Mouse (Mus musculus) CD8-positive naive resting alpha-beta T cell, adult 2 months (primary cell): Measurements from ENCODE around the gene Cd79a.
"Not testable (repeated sequence)": the region's sequence is repeated elsewhere in the genome, so short reads cannot be mapped to it uniquely, and the experiment has no call there.

Experiments used
- DNase-seq, 2 experiments: peaks; one replicate each; pipeline ENCODE4 v3.0.0; 2022; ENCODE audit warnings: low read depth in 2 of 2, low spot score in 2 of 2

Cd79a gene

DNA sequence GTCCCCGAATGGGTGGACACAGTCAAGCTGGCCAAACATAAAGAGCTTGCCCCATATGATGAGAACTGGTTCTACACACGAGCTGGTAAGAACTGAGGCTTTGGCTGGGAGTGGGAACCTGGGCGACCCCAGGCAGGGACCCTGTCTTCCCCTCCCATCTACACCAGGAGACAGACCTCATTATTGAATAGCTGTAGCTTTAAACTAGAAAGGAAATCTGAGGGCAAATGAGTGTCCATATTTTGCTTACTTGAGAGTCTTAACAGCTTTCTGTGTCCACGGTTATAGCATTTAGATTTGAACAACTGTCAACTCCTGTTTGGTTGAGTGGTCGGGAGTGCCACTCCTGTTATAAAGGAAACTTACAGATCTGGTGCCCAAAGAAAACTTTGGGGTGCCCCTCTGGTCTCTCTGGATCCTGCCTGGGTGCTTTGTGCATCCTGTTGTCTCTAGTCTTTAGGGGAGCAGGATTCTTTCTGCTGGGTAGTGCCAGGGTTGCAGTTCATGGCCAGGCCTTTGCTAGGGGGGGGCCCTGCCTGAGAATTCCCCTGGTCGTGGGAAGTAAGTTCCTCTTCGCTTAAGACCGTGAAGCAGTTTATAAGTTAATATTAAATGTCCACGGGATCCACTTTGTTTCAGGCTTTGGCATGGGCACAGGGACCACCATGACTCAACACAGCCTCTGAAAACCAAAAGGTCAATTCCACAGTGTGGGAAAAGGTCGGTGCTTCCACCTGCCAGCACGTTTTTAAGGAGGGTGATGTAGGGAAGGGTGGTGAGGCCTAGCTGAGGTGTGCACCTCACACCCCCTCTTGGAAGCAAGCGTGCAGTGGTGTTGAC is 11.5 kb upstream of the Cd79a start:
- DNase-seq = no peak

- DNase-seq = no peak
These were observed 10.9 kb upstream of the Cd79a start for GRCm38 (mm10) chr7:24886308-24886633.

GRCm38 (mm10) chr7:24887096-24887495 is 10.1 kb upstream of the Cd79a start:
- no peak for DNase-seq

DNA sequence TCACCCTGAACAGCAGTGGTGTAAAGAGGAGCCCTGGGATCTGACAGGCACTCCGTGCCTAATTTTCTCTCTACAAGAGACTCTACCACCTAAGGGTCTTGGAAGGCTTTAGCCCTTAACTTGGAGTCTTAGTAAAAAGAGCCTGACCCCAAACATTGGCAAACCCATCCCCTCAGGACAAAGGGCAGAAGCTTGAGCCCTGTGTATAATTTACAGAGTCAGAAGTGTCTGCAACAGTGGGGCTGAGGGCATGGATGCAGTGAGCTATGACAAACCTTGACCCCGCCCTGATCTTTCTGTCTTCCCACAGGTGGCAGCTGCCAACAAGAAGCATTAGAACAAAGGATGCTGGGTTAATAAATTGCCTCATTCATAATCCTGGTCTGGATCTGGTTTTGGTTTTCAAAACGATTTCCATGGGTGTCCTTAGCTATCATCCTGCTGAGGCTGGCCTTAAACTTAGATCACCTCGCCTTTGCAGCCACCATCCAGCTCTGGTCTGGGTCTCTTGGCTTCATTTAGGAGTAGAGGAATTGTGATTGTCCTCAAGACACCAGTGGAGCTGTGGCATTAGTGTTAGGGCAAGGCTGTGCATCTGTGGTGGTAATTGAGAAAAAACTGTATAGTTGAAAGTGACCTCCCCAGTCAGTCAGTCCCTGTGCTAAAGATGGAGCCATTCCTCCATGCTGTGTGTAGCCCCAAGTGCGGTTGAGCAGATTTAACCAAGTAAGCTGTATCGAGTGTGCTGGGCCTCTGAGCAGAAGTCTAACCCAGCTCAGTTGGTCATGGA is 7.6 kb upstream of the Cd79a start:
- DNase-seq = no peak

DNA sequence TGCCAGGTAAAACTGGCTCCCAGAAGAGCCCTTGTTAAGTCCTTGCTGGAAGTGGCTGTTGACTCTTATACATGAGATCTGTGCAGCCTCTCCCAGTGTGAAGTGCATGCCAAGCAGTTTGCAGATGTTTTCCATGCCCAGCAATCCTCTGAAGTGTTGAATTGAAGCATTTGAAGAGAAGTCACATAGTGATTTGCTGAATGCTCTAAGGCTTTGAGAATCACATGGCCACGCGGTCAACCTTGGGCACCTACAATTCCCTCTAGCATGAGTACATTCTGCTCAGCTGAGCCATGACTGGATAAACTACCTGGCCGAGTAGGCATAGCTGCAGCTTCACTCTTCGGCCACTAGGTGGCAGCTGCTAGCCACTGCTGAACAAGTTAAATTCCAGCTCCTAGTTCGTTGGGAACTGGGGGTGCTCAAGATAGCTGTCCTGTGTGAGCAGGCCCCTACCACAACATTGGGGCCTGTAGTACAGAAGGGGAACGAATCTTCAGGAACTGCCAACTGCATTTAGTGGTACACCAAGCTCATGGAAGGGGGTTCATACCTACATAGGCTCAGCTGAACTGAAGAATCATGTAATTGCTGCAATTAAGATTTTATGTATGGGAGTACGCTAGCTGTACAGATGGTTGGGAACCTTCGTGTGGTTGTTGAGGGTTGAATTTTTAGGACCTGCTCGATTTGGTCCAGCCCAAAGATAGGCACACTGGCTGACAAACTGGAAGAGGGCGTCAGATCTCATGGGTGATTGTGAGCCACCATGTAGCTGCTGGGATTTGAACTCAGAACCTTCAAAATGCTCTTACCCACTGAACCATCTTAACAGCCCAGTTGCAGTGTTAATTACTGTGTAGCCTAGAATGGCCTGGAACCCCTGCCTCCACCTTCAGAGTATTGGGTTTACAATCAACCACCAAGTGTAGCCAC is 6.6 kb upstream of the Cd79a start:
- peak; percentile 67 to 74 for DNase-seq

- DNase-seq = no peak
These were observed 5.7 kb upstream of the Cd79a start for GRCm38 (mm10) chr7:24891241-24892124.

DNA sequence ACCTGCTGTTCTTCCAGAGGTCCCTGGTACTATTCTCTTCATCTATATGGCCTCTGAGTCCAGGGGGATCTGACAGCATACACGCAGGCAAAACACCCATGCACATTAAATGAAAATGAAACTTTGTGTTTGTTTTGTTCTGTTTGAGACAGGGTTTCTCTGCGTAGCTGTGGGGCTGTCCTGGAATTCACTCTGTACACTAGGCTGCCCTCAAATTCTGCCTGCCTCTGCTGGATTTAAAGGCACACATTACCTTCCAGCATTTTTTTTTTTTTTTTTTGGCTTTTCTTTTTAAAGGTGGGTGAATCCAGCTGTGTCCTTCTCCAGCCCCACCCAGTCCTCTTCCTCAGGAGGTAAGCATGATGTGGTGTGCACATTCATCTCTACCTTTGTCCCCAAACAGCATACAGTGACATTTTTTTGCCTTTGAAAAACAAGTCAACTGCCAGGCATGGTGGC is 5.0 kb upstream of the Cd79a start:
- no peak for DNase-seq

DNA sequence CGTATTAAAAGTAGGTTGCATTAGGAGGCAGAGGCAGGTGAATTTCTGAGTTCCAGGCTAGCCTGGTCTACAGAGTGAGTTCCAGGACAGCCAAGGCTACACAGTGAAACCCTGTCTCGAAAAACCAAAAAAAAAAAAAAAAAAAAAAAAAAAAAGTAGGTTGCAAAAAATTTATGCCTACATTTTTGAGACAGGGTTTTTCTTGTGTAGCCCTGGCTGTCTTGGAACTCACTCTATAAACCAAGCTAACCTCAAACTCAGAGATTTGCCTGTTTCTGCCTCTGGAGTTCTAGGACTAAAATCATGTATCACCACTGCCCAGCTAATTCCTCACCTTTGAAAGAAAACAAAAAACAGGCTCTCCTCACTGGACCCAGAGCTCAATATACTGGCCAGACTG is 1.4 kb upstream of the Cd79a start:
- DNase-seq = not testable (repeated sequence)

GRCm38 (mm10) chr7:24896269-24896668 is 912 bp upstream of the Cd79a start:
- DNase-seq = no peak

DNA sequence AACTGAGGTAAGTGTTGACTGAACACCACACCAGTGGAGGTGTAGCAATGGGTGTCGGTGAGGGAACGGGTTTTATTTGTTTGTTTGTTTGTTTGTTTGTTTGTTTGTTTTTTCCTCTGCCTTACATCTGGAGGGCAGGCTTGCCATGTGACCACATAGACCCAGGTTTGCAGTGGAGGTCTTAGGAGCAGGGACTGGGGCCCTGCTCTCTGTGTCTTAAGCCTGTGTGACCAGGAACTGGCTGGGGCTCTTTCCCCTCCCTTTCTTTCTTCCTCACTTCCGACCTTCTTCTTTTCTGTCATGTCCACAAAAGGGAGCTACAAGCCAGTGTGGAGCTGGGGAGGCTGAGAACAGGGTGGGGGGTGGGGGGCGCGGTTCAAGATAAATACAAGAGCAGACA is 778 bp downstream of the Cd79a start:
- DNase-seq = no peak

GRCm38 (mm10) chr7:24901114-24901513 is 3.9 kb downstream of the Cd79a start:
- no peak for DNase-seq

DNA sequence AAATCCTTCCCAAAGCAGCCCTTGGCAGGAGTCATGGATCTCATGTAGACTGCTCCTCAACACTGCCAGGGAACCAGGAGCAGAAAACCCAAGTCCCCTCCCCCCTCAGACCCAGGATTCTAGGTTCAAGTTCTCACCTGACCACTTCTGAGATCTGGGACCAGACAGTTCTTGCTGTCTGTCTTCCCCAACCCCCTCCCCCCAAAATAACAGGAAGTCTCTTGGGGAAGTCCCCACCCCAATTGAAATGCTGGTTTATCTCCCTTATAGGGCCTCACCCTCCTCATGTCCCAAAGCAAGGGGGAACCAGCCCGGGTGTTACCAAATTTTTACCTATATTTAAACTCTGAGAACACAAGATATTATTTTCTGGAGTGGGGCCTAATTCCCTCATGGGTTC is 4.7 kb downstream of the Cd79a start:
- DNase-seq = peak in 1 of 2 experiments; percentile 35

- DNase-seq = no peak
These were observed 5.1 kb downstream of the Cd79a start for GRCm38 (mm10) chr7:24902264-24902629.

- peak; percentile 30 to 54 for DNase-seq
These were observed 5.7 kb downstream of the Cd79a start, which contains the start of gene Arhgef1 for GRCm38 (mm10) chr7:24902630-24903443. Gene Arhgef1 (plus strand): TSS chr7:24902912.

GRCm38 (mm10) chr7:24903444-24903825 is 6.3 kb downstream of the Cd79a start:
- DNase-seq = peak in 1 of 2 experiments; percentile 12

GRCm38 (mm10) chr7:24904070-24904483 is 6.9 kb downstream of the Cd79a start:
- DNase-seq = peak; percentile 91 to 94

DNA sequence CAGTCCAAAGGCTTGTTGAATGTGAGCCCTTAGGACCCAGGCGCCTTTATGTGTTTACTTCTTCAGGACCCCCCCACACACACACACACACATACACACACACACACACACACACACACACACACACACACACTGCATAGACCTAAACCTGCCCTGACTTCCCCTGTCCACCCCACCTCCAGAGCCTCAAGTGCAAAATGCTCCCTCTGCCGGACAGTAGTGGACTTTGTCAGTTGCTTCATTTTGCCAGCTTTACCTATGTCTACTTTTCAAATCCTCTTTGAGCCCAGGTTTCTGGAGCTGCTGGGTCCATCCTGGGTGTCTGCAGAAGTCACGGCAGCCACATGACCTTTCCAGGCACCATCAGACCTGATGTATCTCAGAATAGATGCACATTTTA is 7.8 kb downstream of the Cd79a start:
- DNase-seq = peak; percentile 45 to 54

DNA sequence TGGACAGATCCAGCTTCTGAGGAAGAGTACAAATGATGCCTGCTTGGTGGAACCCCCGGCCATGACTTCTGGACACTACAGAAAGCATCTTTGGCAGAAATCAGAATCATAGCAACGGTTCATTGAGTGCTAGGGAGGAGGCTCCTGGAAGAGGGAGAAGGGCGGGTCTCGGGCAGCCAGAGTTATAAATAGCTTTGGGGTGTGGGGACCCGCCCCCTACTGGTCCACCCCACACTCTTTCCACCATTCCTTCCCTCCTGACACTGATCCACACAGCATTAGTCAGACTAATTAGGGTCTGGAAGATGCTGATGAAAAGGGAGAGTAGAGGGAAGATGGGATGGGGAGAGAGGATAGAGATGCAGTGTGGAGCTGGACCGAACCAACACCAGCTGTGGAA is 9.4 kb downstream of the Cd79a start:
- no peak for DNase-seq

- DNase-seq = peak; percentile 79 to 81
These were observed 10.1 kb downstream of the Cd79a start for GRCm38 (mm10) chr7:24907211-24907748.
